26 mouse cellular contexts compared by ENCODE assay signal in the genomic region with DNA sequence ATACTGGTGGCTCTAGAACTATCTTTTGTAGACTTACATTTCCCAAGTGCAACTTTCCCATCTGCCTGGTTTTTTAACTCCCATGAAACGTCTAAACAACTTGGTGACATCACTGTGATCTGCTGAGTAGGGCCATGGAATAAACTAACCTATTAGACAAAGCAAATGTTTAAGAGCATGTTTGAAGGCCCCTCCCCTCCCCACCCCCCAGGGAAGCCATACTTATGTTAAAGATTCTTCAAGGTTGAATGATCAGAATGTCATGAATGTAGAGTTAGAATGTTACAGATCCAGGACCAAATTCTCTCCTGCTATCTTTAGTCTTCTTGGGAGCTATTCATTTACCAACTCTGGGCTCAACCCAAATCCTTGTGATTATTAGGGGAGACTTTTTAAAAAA.
"Had no signal": no experiment of that assay in that cellular context is flagged by ENCODE, and none has a peak within 500 bp of the region (broad histone marks: within the 10 kb centered on the region; RNA-seq: fewer than 3 reads in every experiment).

No protein-coding gene starts in this region.

- H3K27ac ChIP-seq: limb, embryonic 10.5 days; limb, embryonic 12.5 days; limb, embryonic 13.5 days; limb, embryonic 15.5 days; liver, embryonic 12.5 days; liver, embryonic 13.5 days; liver, embryonic 14.5 days; liver, embryonic 15.5 days; lung, embryonic 15.5 days; macrophage; midbrain, embryonic 10.5 days; midbrain, embryonic 12.5 days; midbrain, embryonic 13.5 days; midbrain, embryonic 15.5 days had no signal

- DNase-seq: left cerebral cortex, postnatal 4 days; liver; liver, embryonic 13.5 days; liver, postnatal 0 days; lung, adult 18-20 months; lung, adult 2 months; lung, embryonic 14.5 days; lung, postnatal 10 days; lung, postnatal 14 days; lung, postnatal 4 days; midbrain, embryonic 14.5 days had no signal

- H3K4me3 ChIP-seq: limb, embryonic 10.5 days; limb, embryonic 12.5 days; limb, embryonic 13.5 days; limb, embryonic 15.5 days; liver, embryonic 12.5 days; liver, embryonic 13.5 days; liver, embryonic 15.5 days; lung, embryonic 15.5 days; megakaryocyte, embryonic 14.5 days; midbrain, embryonic 10.5 days; midbrain, embryonic 12.5 days; midbrain, embryonic 13.5 days; midbrain, embryonic 15.5 days; myocyte had no signal
